Mouse (Mus musculus): ENCODE results near the gene Ncln.

GRCm38 (mm10) chr10:81543633-81544032, 47.4 kb upstream of the Ncln start:
- TF ChIP-seq CTCF (IDR thresholded peaks at IDR 0.05; ENCODE audit: low read depth, low read length) (no peak), TAL1 (conservative IDR thresholded peaks at IDR 0.05; ENCODE audit: low read depth, low read length) (no peak)
